Mouse (Mus musculus): Measurements from ENCODE around the gene Rps6ka3.

DNA sequence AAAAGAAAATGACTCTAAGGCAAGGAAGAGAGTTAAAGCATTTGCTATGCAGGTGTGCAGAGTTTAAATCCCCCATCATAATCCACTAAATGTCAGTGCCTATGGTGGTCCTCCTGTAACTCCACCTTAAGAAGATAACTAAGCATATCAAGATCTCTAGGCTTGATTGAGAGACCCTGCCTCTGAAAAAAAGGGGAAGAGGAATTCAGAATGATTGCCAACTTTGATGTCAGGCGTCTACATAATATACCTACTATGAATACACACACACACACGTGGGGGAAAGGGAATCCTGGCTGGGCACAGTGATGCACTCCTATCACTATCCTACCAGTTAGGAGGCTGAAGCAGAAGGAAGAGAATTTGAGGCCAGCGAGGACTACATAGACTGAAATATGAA, 181.1 kb downstream of the Rps6ka3 start:
- TF ChIP-seq CTCF (IDR thresholded peaks at IDR 0.05; ENCODE audit: low read depth) (no peak), EP300 (IDR thresholded peaks at IDR 0.05; ENCODE audit: low read depth) (no peak)
